Mouse (Mus musculus) ES-Bruce4 (cell line): ENCODE results near the gene Maged1.

Experiments
- CTCF ChIP-seq: IDR thresholded peaks from one replicate; pipeline ENCODE4 v1.8.1; 2011; ENCODE audit warnings: low read depth, low read length
- EP300 ChIP-seq: IDR thresholded peaks from 2 replicates; pipeline ENCODE4 v1.6.1; 2011; ENCODE audit warnings: low read depth, low read length; ENCODE audit not compliant: insufficient read depth
- POLR2A ChIP-seq: IDR thresholded peaks from one replicate; pipeline ENCODE4 v1.8.1; 2011; ENCODE audit warnings: low read length; ENCODE audit not compliant: insufficient read depth

- no peak for TF ChIP-seq CTCF
- no peak for TF ChIP-seq POLR2A
- no peak for TF ChIP-seq EP300
Observed at GRCm38 (mm10) chrX:94534346-94534745, 7.6 kb downstream of the Maged1 start.
